Mouse (Mus musculus): Measurements from ENCODE around the gene Rnf26. TPM values are rescaled to one million over a fixed set of nuclear protein-coding genes. Genes with fewer than 3 reads are reported as not detected.

Gene Rnf26
- 33.7 and 42.5 TPM in 2 replicates for polyA plus RNA-seq (2015; fragmentation: Nextera tagmentation; extraction: Ambion mirVana)

DNA sequence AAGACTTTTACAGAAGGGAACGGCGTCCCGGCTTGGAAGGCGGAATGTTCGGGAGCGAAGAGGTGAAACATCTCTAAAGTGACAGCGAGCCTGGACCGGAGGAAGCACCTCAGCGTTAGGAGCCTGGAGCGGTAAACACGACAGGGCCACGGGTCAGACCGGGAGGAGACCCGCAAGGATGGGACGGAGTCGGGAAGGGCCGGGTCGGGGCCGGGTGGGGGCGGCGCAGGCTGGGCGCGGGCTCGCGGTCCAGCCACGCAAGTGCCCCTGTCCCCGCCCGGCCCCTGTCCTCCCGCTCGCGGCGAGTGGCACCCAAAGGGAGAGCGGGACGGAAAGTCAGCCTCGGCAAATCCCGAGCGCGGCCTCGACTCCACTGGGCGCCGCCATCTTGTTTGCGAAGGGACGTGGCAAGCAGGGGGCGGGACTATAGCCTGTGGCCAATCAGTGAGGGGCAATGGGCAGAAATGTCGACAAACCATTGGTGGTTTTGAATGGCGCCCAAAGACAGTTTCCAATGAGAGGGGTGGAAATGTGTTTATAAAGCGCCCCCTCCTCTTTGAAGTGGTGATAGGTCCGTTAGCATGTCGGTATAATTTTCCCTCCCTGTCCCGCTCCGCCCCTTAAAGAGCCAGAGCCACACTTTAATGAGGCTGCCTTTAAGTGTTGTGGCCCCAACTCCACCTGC, at the start of gene Rnf26, which contains the start of gene Gm49380:
TSS of gene Rnf26 (minus strand) at position 413 of the 685 bp plus-strand sequence.
TSS of gene Gm49380 (minus strand) at position 396 of the 685 bp plus-strand sequence.
- WGBS, result under 1% methylated on average over 38 of the region's 51 CpGs
- H3K4me2 ChIP-seq, result peak within 1 kb of the TSS; percentile 62
- H3K36me3 ChIP-seq, result no peaks in the 10 kb centered on the region
- H3K4me3 ChIP-seq (replicated peaks), result peak within 1 kb of the TSS; percentile 74
- H3K9ac ChIP-seq (replicated peaks), result peak within 1 kb of the TSS; percentile 60
- H3K9me3 ChIP-seq (replicated peaks), result no peaks in the 10 kb centered on the region
- no peaks in the 10 kb centered on the region for H3K27me3 ChIP-seq (replicated peaks)
- peak; percentile 98 for ATAC-seq (ENCODE audit: low FRiP score)
- peaks cover 39% of the 10 kb centered on the region for H3K4me1 ChIP-seq
- 0 out of 2 replicates have a peak within 1 kb of the TSS, but pooled peaks have one; percentile 54 for H3K27ac ChIP-seq (replicated peaks)

- H3K9ac ChIP-seq (replicated peaks), result no peak overlapping the region
- H3K27me3 ChIP-seq (replicated peaks), result no peaks in the 10 kb centered on the region
- H3K9me3 ChIP-seq (replicated peaks), result no peaks in the 10 kb centered on the region
- H3K27ac ChIP-seq (replicated peaks), result no peak overlapping the region
- ATAC-seq (ENCODE audit: low FRiP score), result no peak
- whole genome bisulfite sequencing, result 85% methylated on average over 3 of the region's 3 CpGs
- H3K4me1 ChIP-seq, result no peaks in the 10 kb centered on the region
- H3K36me3 ChIP-seq, result peaks cover 76% of the 10 kb centered on the region
- H3K4me3 ChIP-seq (replicated peaks), result no peak overlapping the region
- no peak overlapping the region for H3K4me2 ChIP-seq
These were observed 46.6 kb upstream of the Rnf26 start for GRCm38 (mm10) chr9:44159886-44160285.

GRCm38 (mm10) chr9:44147290-44147689, 34.0 kb upstream of the Rnf26 start:
- 69% methylated on average over 3 of the region's 3 CpGs for WGBS
- Histone ChIP-seq H3K4me2 (no peak overlapping the region), H3K36me3 (peaks cover 61% of the 10 kb centered on the region), H3K9me3 (replicated peaks) (no peaks in the 10 kb centered on the region), H3K4me1 (no peaks in the 10 kb centered on the region), H3K27ac (replicated peaks) (no peak overlapping the region), H3K9ac (replicated peaks) (no peak overlapping the region), H3K27me3 (replicated peaks) (no peaks in the 10 kb centered on the region), H3K4me3 (replicated peaks) (no peak overlapping the region)
- no peak for ATAC-seq (ENCODE audit: low FRiP score)

DNA sequence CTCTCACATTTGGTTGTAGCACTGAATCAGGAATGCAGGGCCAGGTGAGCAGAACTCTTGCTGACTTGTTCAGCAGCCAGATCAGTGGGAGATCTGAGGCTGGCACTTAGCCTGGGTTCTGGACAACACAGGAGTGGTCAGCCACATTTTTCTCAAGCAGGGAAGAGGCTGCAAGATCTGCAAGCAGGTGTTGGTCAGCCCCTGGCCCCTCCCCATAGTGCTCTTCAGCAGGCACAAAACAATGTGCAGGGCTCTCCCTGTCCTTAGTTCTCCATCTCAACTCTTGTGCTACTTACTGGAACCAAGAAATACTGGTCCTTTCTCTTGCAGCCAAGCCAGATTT, 31.4 kb upstream of the Rnf26 start:
- Histone ChIP-seq H3K9me3 (replicated peaks) (no peaks in the 10 kb centered on the region), H3K27ac (replicated peaks) (no peak overlapping the region), H3K36me3 (peaks cover 37% of the 10 kb centered on the region), H3K9ac (replicated peaks) (no peak overlapping the region), H3K4me3 (replicated peaks) (no peak overlapping the region), H3K4me1 (no peaks in the 10 kb centered on the region), H3K4me2 (no peak overlapping the region), H3K27me3 (replicated peaks) (no peaks in the 10 kb centered on the region)
- no peak for ATAC-seq (ENCODE audit: low FRiP score)

DNA sequence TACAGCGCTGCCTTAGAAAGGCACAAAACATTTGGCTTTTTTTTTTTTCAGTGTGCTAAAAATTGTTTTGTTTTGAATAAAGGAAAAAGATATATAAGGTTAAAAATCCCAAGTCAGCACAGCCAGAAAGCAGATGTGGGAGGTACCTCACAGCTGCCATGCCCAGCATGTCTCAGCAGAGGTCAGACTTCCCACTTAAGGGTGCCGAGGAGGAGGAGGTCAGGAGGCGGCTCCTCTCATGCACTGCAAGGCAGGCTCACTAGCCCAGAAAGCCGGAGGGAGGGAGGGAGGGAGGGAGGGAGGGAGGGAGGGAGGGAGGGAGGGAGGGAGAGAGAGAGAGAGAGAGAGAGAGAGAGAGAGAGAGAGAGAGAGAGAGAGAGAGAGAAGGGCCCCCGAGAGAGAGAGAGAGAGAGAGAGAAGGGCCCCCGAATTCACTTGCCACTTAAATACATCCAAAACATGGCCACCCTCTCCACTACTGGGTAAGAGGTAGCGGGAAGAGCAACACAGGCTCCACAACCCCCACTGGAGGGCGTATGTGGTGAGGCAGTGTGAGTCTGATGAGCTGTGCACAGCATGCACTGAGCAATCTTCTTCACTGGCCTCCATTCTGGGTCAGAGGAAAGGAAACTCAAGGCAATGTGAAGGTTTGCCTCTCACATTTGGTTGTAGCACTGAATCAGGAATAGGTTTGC, 30.9 kb upstream of the Rnf26 start:
- H3K4me1 ChIP-seq, result no peaks in the 10 kb centered on the region
- ATAC-seq (ENCODE audit: low FRiP score), result no peak
- H3K4me3 ChIP-seq (replicated peaks), result no peak overlapping the region
- no peak overlapping the region for H3K9ac ChIP-seq (replicated peaks)
- no peak overlapping the region for H3K27ac ChIP-seq (replicated peaks)
- no peak overlapping the region for H3K4me2 ChIP-seq
- H3K36me3 ChIP-seq, result peaks cover 32% of the 10 kb centered on the region
- H3K9me3 ChIP-seq (replicated peaks), result no peaks in the 10 kb centered on the region
- 45% methylated on average over 6 of the region's 8 CpGs for WGBS
- H3K27me3 ChIP-seq (replicated peaks), result no peaks in the 10 kb centered on the region

- 85% methylated on average over 5 of the region's 5 CpGs for WGBS
- Histone ChIP-seq H3K9me3 (replicated peaks) (no peaks in the 10 kb centered on the region), H3K36me3 (peaks cover 26% of the 10 kb centered on the region), H3K27me3 (replicated peaks) (no peaks in the 10 kb centered on the region), H3K27ac (replicated peaks) (no peak overlapping the region), H3K4me3 (replicated peaks) (no peak overlapping the region), H3K4me1 (no peaks in the 10 kb centered on the region), H3K9ac (replicated peaks) (no peak overlapping the region), H3K4me2 (no peak overlapping the region)
- ATAC-seq (ENCODE audit: low FRiP score), result no peak
These were observed 30.1 kb upstream of the Rnf26 start for GRCm38 (mm10) chr9:44143421-44143820.

GRCm38 (mm10) chr9:44141951-44142350, 28.6 kb upstream of the Rnf26 start:
- 61% methylated on average over 5 of the region's 5 CpGs for WGBS
- ATAC-seq (ENCODE audit: low FRiP score), result no peak
- H3K4me2 ChIP-seq, result no peak overlapping the region
- no peaks in the 10 kb centered on the region for H3K9me3 ChIP-seq (replicated peaks)
- no peaks in the 10 kb centered on the region for H3K27me3 ChIP-seq (replicated peaks)
- no peak overlapping the region for H3K4me3 ChIP-seq (replicated peaks)
- no peak overlapping the region for H3K9ac ChIP-seq (replicated peaks)
- H3K27ac ChIP-seq (replicated peaks), result no peak overlapping the region
- H3K36me3 ChIP-seq, result peaks cover 26% of the 10 kb centered on the region
- H3K4me1 ChIP-seq, result no peaks in the 10 kb centered on the region

GRCm38 (mm10) chr9:44137846-44138245, 24.5 kb upstream of the Rnf26 start:
- no peak for ATAC-seq (ENCODE audit: low FRiP score)
- peaks cover 38% of the 10 kb centered on the region for H3K27me3 ChIP-seq (replicated peaks)
- 82% methylated on average over 4 of the region's 4 CpGs for WGBS

GRCm38 (mm10) chr9:44135731-44136411, 22.6 kb upstream of the Rnf26 start:
- ATAC-seq (ENCODE audit: low FRiP score), result no peak
- Histone ChIP-seq H3K27ac (replicated peaks) (peak overlapping the region; percentile 58), H3K9ac (replicated peaks) (peak overlapping the region; percentile 54; the same call in 1 of the 2 replicates), H3K36me3 (no peaks in the 10 kb centered on the region), H3K4me1 (peaks cover 33% of the 10 kb centered on the region), H3K9me3 (replicated peaks) (no peaks in the 10 kb centered on the region), H3K4me3 (replicated peaks) (peak overlapping the region; percentile 46), H3K27me3 (replicated peaks) (peaks cover 57% of the 10 kb centered on the region), H3K4me2 (peak overlapping the region; percentile 83)
- 47% methylated on average over 7 of the region's 7 CpGs for WGBS

More at GRCm38 (mm10) chr9:44137846-44138245, 24.5 kb upstream of the Rnf26 start:
- H3K4me3 ChIP-seq (replicated peaks), result no peak overlapping the region
- no peaks in the 10 kb centered on the region for H3K9me3 ChIP-seq (replicated peaks)
- no peak overlapping the region for H3K27ac ChIP-seq (replicated peaks)
- no peaks in the 10 kb centered on the region for H3K36me3 ChIP-seq
- peaks cover 29% of the 10 kb centered on the region for H3K4me1 ChIP-seq
- H3K9ac ChIP-seq (replicated peaks), result no peak overlapping the region
- no peak overlapping the region for H3K4me2 ChIP-seq

- 0 out of 2 replicates have a peak, but pooled peaks have one; percentile 45 for ATAC-seq (ENCODE audit: low FRiP score)
- Histone ChIP-seq H3K4me1 (peaks cover 40% of the 10 kb centered on the region), H3K4me2 (peak overlapping the region; percentile 83), H3K9ac (replicated peaks) (peak overlapping the region; percentile 54), H3K27ac (replicated peaks) (peak overlapping the region; percentile 58), H3K36me3 (no peaks in the 10 kb centered on the region), H3K27me3 (replicated peaks) (peaks cover 64% of the 10 kb centered on the region), H3K4me3 (replicated peaks) (peak overlapping the region; percentile 46), H3K9me3 (replicated peaks) (no peaks in the 10 kb centered on the region)
- WGBS, result 3% methylated on average over 48 of the region's 49 CpGs
These were observed 21.8 kb upstream of the Rnf26 start for GRCm38 (mm10) chr9:44134851-44135730.

All from neural tube, embryonic 15.5 days (tissue).